Mouse (Mus musculus) liver, adult 2 months (tissue): ENCODE measurements around the gene Lsm14a. TPM values are rescaled to one million over a fixed set of nuclear protein-coding genes. Genes with fewer than 3 reads are reported as not detected.

Experiments used
- DNase-seq: peaks from one replicate; pipeline ENCODE4 v3.0.0-alpha.2; 2011; ENCODE audit warnings: low read depth, low spot score; ENCODE audit errors: extremely low read depth
- H3K27ac ChIP-seq: fragments of 200-500 bp; replicated peaks from 2 replicates; pipeline ENCODE4 v1.5.1; 2012; ENCODE audit warnings: low read depth, mild to moderate bottlenecking, control low read depth, inconsistent platforms, low read length; ENCODE audit not compliant: insufficient read depth
- H3K27me3 ChIP-seq: fragments of 200-500 bp; 2 replicates; pipeline ENCODE4 v1.6.1; 2012; ENCODE audit warnings: mild to moderate bottlenecking, moderate library complexity, low read length, inconsistent platforms; ENCODE audit not compliant: control insufficient read depth, insufficient read depth
- H3K36me3 ChIP-seq: fragments of 200-500 bp; 2 replicates; pipeline ENCODE4 v1.6.1; 2012; ENCODE audit warnings: low read length, inconsistent platforms; ENCODE audit not compliant: control insufficient read depth, insufficient read depth
- H3K4me1 ChIP-seq: fragments of 200-500 bp; 2 replicates; pipeline ENCODE4 v1.6.1; 2011; ENCODE audit warnings: low read length; ENCODE audit not compliant: control insufficient read depth, insufficient read depth
- H3K4me3 ChIP-seq: fragments of 200-500 bp; 2 replicates; pipeline ENCODE4 v1.5.1; 2011; ENCODE audit warnings: low read depth, mild to moderate bottlenecking, control low read depth, low read length, moderate library complexity; ENCODE audit not compliant: insufficient read depth
- H3K79me2 ChIP-seq: fragments of 200-500 bp; 2 replicates; pipeline ENCODE4 v1.6.1; 2012; ENCODE audit warnings: inconsistent platforms, mild to moderate bottlenecking, low read length, moderate library complexity; ENCODE audit not compliant: control insufficient read depth, insufficient read depth
- H3K9ac ChIP-seq: fragments of 200-500 bp; 2 replicates; pipeline ENCODE4 v1.6.1; 2012; ENCODE audit warnings: low read depth, mild to moderate bottlenecking, control low read depth, inconsistent platforms, low read length
- CTCF ChIP-seq: fragments of 200-500 bp; IDR thresholded peaks from 2 replicates; pipeline ENCODE4 v1.5.1; 2011; ENCODE audit warnings: low read depth, low read length, control low read depth
- POLR2A ChIP-seq: fragments of 200-500 bp; IDR thresholded peaks from 2 replicates; pipeline ENCODE4 v1.6.1; 2011; ENCODE audit warnings: low read length, control low read depth; ENCODE audit not compliant: insufficient read depth; ENCODE audit errors: extremely low read depth
- WGBS: fragments of 180-500 bp; shearing (Covaris S2); methylation state at CpG from one replicate; pipeline ENCODE4 v1.1.7; 2018; 5-methylcytosine and 5-hydroxymethylcytosine counted together
- polyA plus RNA-seq: library from polyadenylated mRNA; depleted of rRNA; stranded (reverse); fragments of >200 nt; gene quantifications from 2 replicates; pipeline ENCODE4 v1.2.3, GENCODE M21; 2012
- total RNA-seq: library from RNA; depleted of rRNA; stranded (reverse); fragments of >200 nt; gene quantifications from 2 replicates; pipeline ENCODE4 v1.2.3, GENCODE M21; 2014

Gene Lsm14a
- total and polyA plus RNA-seq, 2 experiments = 12.5 to 26.2 TPM

- Histone ChIP-seq H3K79me2 (no peaks in the 10 kb centered on the region), H3K4me3 (no peak overlapping the region), H3K4me1 (no peaks in the 10 kb centered on the region), H3K27me3 (no peaks in the 10 kb centered on the region), H3K27ac (no peak overlapping the region), H3K9ac (no peak overlapping the region), H3K36me3 (no peaks in the 10 kb centered on the region)
- 39% methylated on average over 4 of the region's 4 CpGs for WGBS
- TF ChIP-seq POLR2A = no peak
- peak; percentile 29; the same call in 1 of the 2 replicates for TF ChIP-seq CTCF
- no peak for DNase-seq
Observed at GRCm38 (mm10) chr7:34400070-34400469, 7.0 kb upstream of the Lsm14a start.

GRCm38 (mm10) chr7:34398831-34399230 is 5.7 kb upstream of the Lsm14a start:
- TF ChIP-seq POLR2A (no peak), CTCF (no peak)
- WGBS = 74% methylated on average over 5 of the region's 5 CpGs
- no peaks in the 10 kb centered on the region for H3K4me1 ChIP-seq
- H3K4me3 ChIP-seq = no peak overlapping the region
- H3K27ac ChIP-seq = no peak overlapping the region
- H3K36me3 ChIP-seq = no peaks in the 10 kb centered on the region
- no peaks in the 10 kb centered on the region for H3K27me3 ChIP-seq
- no peak overlapping the region for H3K9ac ChIP-seq
- no peak for DNase-seq
- H3K79me2 ChIP-seq = no peaks in the 10 kb centered on the region

- Histone ChIP-seq H3K79me2 (no peaks in the 10 kb centered on the region), H3K27ac (no peak overlapping the region), H3K27me3 (no peaks in the 10 kb centered on the region), H3K4me3 (no peak overlapping the region), H3K9ac (no peak overlapping the region), H3K36me3 (no peaks in the 10 kb centered on the region), H3K4me1 (no peaks in the 10 kb centered on the region)
- TF ChIP-seq POLR2A = no peak
- no peak for TF ChIP-seq CTCF
- WGBS = over 99% methylated on average over 3 of the region's 3 CpGs
- no peak for DNase-seq
Observed at GRCm38 (mm10) chr7:34396791-34397190, 3.7 kb upstream of the Lsm14a start.

GRCm38 (mm10) chr7:34395761-34396160 is 2.6 kb upstream of the Lsm14a start:
- Histone ChIP-seq H3K4me3 (no peak overlapping the region), H3K27ac (no peak overlapping the region), H3K27me3 (no peaks in the 10 kb centered on the region), H3K79me2 (no peaks in the 10 kb centered on the region), H3K4me1 (no peaks in the 10 kb centered on the region), H3K9ac (no peak overlapping the region), H3K36me3 (no peaks in the 10 kb centered on the region)
- TF ChIP-seq POLR2A = no peak
- no peak for TF ChIP-seq CTCF
- no peak for DNase-seq
- WGBS = 89% methylated on average over 6 of the region's 6 CpGs

- H3K27me3 ChIP-seq = no peaks in the 10 kb centered on the region
- H3K4me3 ChIP-seq = no peak overlapping the region
- no peak overlapping the region for H3K27ac ChIP-seq
- TF ChIP-seq POLR2A = no peak
- no peak for TF ChIP-seq CTCF
- 86% methylated on average over 5 of the region's 5 CpGs for WGBS
- H3K4me1 ChIP-seq = peaks cover 2% of the 10 kb centered on the region; the same call in 1 of the 2 replicates
- H3K79me2 ChIP-seq = no peaks in the 10 kb centered on the region
- no peak for DNase-seq
- H3K36me3 ChIP-seq = no peaks in the 10 kb centered on the region
- no peak overlapping the region for H3K9ac ChIP-seq
Observed at GRCm38 (mm10) chr7:34394636-34395035, 1.5 kb upstream of the Lsm14a start.

- H3K27me3 ChIP-seq = no peaks in the 10 kb centered on the region
- DNase-seq = no peak
- peaks cover 2% of the 10 kb centered on the region; the same call in 1 of the 2 replicates for H3K4me1 ChIP-seq
- no peak overlapping the region for H3K9ac ChIP-seq
- H3K36me3 ChIP-seq = no peaks in the 10 kb centered on the region
- H3K79me2 ChIP-seq = no peaks in the 10 kb centered on the region
- TF ChIP-seq CTCF (no peak), POLR2A (no peak)
- H3K4me3 ChIP-seq = no peak overlapping the region
- 90% methylated on average over 2 of the region's 2 CpGs for WGBS
- H3K27ac ChIP-seq = no peak overlapping the region
Observed at GRCm38 (mm10) chr7:34394091-34394490, 976 bp upstream of the Lsm14a start.
